Mouse (Mus musculus) testis, adult 2 months (tissue): ENCODE results near the gene Tmem39a.

ENCODE experiments used
- CTCF ChIP-seq: fragments of 200-500 bp; IDR thresholded peaks from 2 replicates; pipeline ENCODE4 v1.5.1; 2012; ENCODE audit warnings: low read depth, mild to moderate bottlenecking, inconsistent platforms, low read length, moderate library complexity; ENCODE audit not compliant: control insufficient read depth, insufficient read depth, insufficient replicate concordance
- POLR2A ChIP-seq: fragments of 200-500 bp; IDR thresholded peaks from 2 replicates; pipeline ENCODE4 v1.6.1; 2012; ENCODE audit warnings: low read depth, mild to moderate bottlenecking, inconsistent platforms, low read length, moderate library complexity; ENCODE audit not compliant: control insufficient read depth

DNA sequence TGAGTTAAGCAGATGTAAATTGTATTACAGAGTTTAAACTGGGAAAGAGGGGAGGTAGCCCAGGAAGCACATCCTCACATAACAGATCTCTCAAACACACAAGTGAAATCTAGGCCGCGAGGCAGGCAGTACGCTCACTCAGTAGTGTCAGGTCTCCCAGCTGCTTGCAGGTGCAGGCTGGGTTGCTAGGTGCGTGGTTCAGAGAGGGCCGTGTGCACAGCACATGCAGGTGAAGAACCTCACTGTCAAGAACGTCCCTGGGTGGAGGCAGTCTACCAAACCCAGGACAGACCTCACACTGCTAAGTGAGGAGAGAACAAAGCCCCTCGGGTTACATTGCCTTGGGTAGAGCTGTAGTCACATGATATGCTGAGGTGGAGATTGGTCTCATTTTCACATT lies 26.3 kb downstream of the Tmem39a start:
- TF ChIP-seq POLR2A, result no peak
- no peak for TF ChIP-seq CTCF
